Mouse (Mus musculus) liver, embryonic 12.5 days (tissue): ENCODE results near the gene Ddx41. TPM values are rescaled to one million over a fixed set of nuclear protein-coding genes. Genes with fewer than 3 reads are reported as not detected.

ENCODE experiments used
- ATAC-seq: fragments of 200-750 bp; cut with Nextera tagmentation; 2 replicates; pipeline ENCODE4 v1.8.0; 2017; ENCODE audit warnings: moderate number of reproducible peaks, mild to moderate bottlenecking, moderate library complexity
- H3K27ac ChIP-seq: fragments of 300-500 bp; sonication (generic); 2 replicates; pipeline ENCODE4 v1.5.1; 2016; ENCODE audit warnings: mild to moderate bottlenecking
- H3K27me3 ChIP-seq: fragments of 300-500 bp; sonication (generic); replicated peaks from 2 replicates; pipeline ENCODE4 v1.6.1; 2016; ENCODE audit warnings: mild to moderate bottlenecking, moderate library complexity
- H3K36me3 ChIP-seq: fragments of 300-500 bp; sonication (generic); 2 replicates; pipeline ENCODE4 v1.6.1; 2016; ENCODE audit warnings: mild to moderate bottlenecking, moderate library complexity
- H3K4me1 ChIP-seq: fragments of 300-500 bp; sonication (generic); 2 replicates; pipeline ENCODE4 v1.6.1; 2016
- H3K4me2 ChIP-seq: fragments of 300-500 bp; sonication (generic); 2 replicates; pipeline ENCODE4 v1.6.1; 2016; ENCODE audit warnings: mild to moderate bottlenecking, moderate library complexity
- H3K4me3 ChIP-seq: fragments of 300-500 bp; sonication (generic); 2 replicates; pipeline ENCODE4 v1.5.1; 2016; ENCODE audit warnings: mild to moderate bottlenecking, moderate library complexity
- H3K9ac ChIP-seq: fragments of 300-500 bp; sonication (generic); 2 replicates; pipeline ENCODE4 v1.6.1; 2016; ENCODE audit warnings: mild to moderate bottlenecking, moderate library complexity
- H3K9me3 ChIP-seq: fragments of 300-500 bp; sonication (generic); replicated peaks from 2 replicates; pipeline ENCODE4 v1.6.1; 2016; ENCODE audit warnings: mild to moderate bottlenecking, moderate library complexity
- WGBS: fragments of 180-500 bp; shearing (Covaris S2); methylation state at CpG from one replicate; pipeline ENCODE4 v1.1.7; 2016; ENCODE audit not compliant: insufficient replicate concordance; 5-methylcytosine and 5-hydroxymethylcytosine counted together
- microRNA-seq: library from miRNA; unstranded; fragments of <30 nt; microRNA quantifications from one replicate; pipeline ENCODE4, GENCODE M21; 2017
- polyA plus RNA-seq: library from polyadenylated mRNA; unstranded; fragments of >200 nt; fragmentation: Nextera tagmentation; extraction: Ambion mirVana; gene quantifications from 2 replicates; pipeline ENCODE4 v1.2.1, GENCODE M21; 2016

The Ddx41 gene
- polyA plus RNA-seq, 1 experiment from 2014 or later, result 42.0 TPM

- no peak overlapping the region for H3K4me2 ChIP-seq
- no peak overlapping the region for H3K4me3 ChIP-seq
- no peak for ATAC-seq
- H3K9ac ChIP-seq, result no peak overlapping the region
- peaks cover 77% of the 10 kb centered on the region for H3K27me3 ChIP-seq
- WGBS, result 36% methylated on average over 9 of the region's 9 CpGs
- H3K27ac ChIP-seq, result no peak overlapping the region
- no peaks in the 10 kb centered on the region for H3K9me3 ChIP-seq
- peaks cover 22% of the 10 kb centered on the region for H3K36me3 ChIP-seq
- H3K4me1 ChIP-seq, result peaks cover 30% of the 10 kb centered on the region
Observed at GRCm38 (mm10) chr13:55483071-55483470, 53.4 kb downstream of the Ddx41 start.

- no peak overlapping the region for H3K4me2 ChIP-seq
- H3K4me1 ChIP-seq, result peaks cover 25% of the 10 kb centered on the region
- no peak overlapping the region for H3K9ac ChIP-seq
- no peak overlapping the region for H3K27ac ChIP-seq
- no peaks in the 10 kb centered on the region for H3K9me3 ChIP-seq
- H3K36me3 ChIP-seq, result peaks cover 22% of the 10 kb centered on the region
- 71% methylated on average over 7 of the region's 7 CpGs for WGBS
- ATAC-seq, result no peak
- H3K27me3 ChIP-seq, result peaks cover 72% of the 10 kb centered on the region
- no peak overlapping the region for H3K4me3 ChIP-seq
Observed at GRCm38 (mm10) chr13:55482542-55482941, 53.9 kb downstream of the Ddx41 start.

Small RNAs within 50 kb of the gene (microRNA-seq; reads per million reads assigned to microRNA genes)
- not detected for gene Mir6945

Other genes starting within 250 kb of the Ddx41 start
- 290 and 318 TPM in 2 replicates for gene Prelid1, start 216.2 kb downstream of the Ddx41 start, polyA plus RNA-seq
- 57.6 and 64.1 TPM in 2 replicates for gene Rab24, start 214.7 kb downstream of the Ddx41 start, polyA plus RNA-seq
- gene Mxd3, start 206.8 kb downstream of the Ddx41 start, polyA plus RNA-seq, result 18.5 and 19.7 TPM in 2 replicates
- 85.4 and 87.9 TPM in 2 replicates for gene Lman2, start 173.9 kb downstream of the Ddx41 start, polyA plus RNA-seq
- gene Rgs14, start 166.9 kb downstream of the Ddx41 start, polyA plus RNA-seq, result 1.9 and 2.5 TPM in 2 replicates
- gene Slc34a1, start 138.5 kb downstream of the Ddx41 start, polyA plus RNA-seq, result not detected in 2 replicates
- gene Pfn3, start 121.4 kb downstream of the Ddx41 start, polyA plus RNA-seq, result not detected in 2 replicates
- gene F12, start 109.9 kb downstream of the Ddx41 start, polyA plus RNA-seq, result 55.9 and 57.0 TPM in 2 replicates
- gene Grk6, start 91.6 kb downstream of the Ddx41 start, polyA plus RNA-seq, result 44.1 and 44.6 TPM in 2 replicates
- not detected in 2 replicates for gene Prr7, start 72.4 kb downstream of the Ddx41 start, polyA plus RNA-seq
- 24.2 and 27.0 TPM in 2 replicates for gene Dbn1, start 48.5 kb downstream of the Ddx41 start, polyA plus RNA-seq
- gene Pdlim7, start 23.0 kb downstream of the Ddx41 start, polyA plus RNA-seq, result 44.3 and 45.2 TPM in 2 replicates
- gene Dok3, start 7.4 kb downstream of the Ddx41 start, polyA plus RNA-seq, result 3.4 and 4.4 TPM in 2 replicates
- gene Fam193b, start 34.5 kb upstream of the Ddx41 start, polyA plus RNA-seq, result 15.9 and 17.5 TPM in 2 replicates
- gene Tmed9, start 37.1 kb upstream of the Ddx41 start, polyA plus RNA-seq, result 73.8 and 75.8 TPM in 2 replicates
- gene B4galt7, start 63.2 kb upstream of the Ddx41 start, polyA plus RNA-seq, result 10.6 and 11.3 TPM in 2 replicates
- gene Caml, start 86.3 kb upstream of the Ddx41 start, polyA plus RNA-seq, result 19.1 and 20.9 TPM in 2 replicates
- 28.2 and 30.2 TPM in 2 replicates for gene Ddx46, start 98.4 kb upstream of the Ddx41 start, polyA plus RNA-seq
- 22.8 and 23.2 TPM in 2 replicates for gene B230219D22Rik, start 156.5 kb upstream of the Ddx41 start, polyA plus RNA-seq
- gene Txndc15, start 178.0 kb upstream of the Ddx41 start, polyA plus RNA-seq, result 32.0 and 33.5 TPM in 2 replicates
- gene Pcbd2, start 190.7 kb upstream of the Ddx41 start, polyA plus RNA-seq, result 45.8 and 47.5 TPM in 2 replicates
- 0.13 TPM in 1 of 2 replicates, not detected in the other for gene Catsper3, start 247.9 kb upstream of the Ddx41 start, polyA plus RNA-seq